In the genomic region with DNA sequence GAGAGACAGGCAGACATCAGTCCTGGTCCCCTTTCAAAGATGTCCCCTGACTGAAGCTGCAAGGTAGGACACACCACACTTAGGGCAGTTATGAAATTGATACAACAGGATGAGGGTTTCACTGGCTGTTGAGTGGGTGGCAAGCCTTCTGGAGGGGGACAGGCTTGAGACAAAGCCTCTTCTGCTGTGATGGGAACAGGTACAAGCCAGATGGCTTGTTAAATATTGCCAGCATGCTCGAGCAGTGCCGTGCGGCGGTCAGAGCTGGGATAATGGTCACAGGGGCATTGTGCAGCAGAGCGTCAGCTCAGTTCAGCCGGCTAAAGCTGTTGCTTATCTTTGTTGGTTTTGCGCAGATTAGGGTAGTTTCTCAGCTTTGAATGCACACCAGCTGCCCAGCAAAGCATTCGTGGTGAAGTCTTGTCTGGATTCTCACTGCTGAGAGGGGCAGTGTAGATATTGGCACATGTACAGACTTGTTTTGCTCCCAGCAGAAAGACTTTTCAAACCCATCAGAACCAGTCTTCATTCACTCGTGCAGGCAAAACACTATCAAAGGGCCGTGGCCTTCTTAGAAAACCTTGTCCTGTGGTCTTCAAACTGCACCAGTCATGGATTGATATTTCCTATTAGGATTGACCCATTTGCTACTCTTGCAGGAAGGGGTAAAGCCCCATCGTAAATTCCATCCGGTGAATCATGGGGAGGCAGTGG, we compare ENCODE assay signal across 9 mouse cellular contexts.
A peak's percentile ranks its signal among the peaks of the same experiment; 100 is the strongest.
DNase-seq lines count a peak whose midpoint lies in the region; ATAC-seq and TF ChIP-seq lines count a peak whose summit lies in the region.
"Had no signal": no experiment of that assay in that cellular context is flagged by ENCODE, and none has a peak within 500 bp of the region (broad histone marks: within the 10 kb centered on the region; RNA-seq: fewer than 3 reads in every experiment).

No protein-coding gene starts in this region.

- H3K4me2 ChIP-seq in forebrain, embryonic 14.5 days (ENCODE audit: low read length) = no peak overlapping the region
- H3K4me2 ChIP-seq: limb, embryonic 13.5 days had no signal

- no peak for TF ChIP-seq CTCF in small intestine, adult 2 months (IDR thresholded peaks at IDR 0.05; ENCODE audit: extremely low read depth, insufficient read length, insufficient replicate concordance, low read depth, low read length)

- peak; percentile 62 for ATAC-seq in forebrain, embryonic 14.5 days

- intact Hi-C loops in left cerebral cortex, postnatal 4 days (cut with DNase I) = no loop called here

- no peaks in the 10 kb centered on the region for H3K4me1 ChIP-seq in forebrain, embryonic 14.5 days (ENCODE audit: control insufficient read depth, insufficient read depth, low read length)
- peaks cover 3% of the 10 kb centered on the region; the same call in 1 of the 2 replicates for H3K4me1 ChIP-seq in small intestine, adult 2 months (ENCODE audit: control insufficient read depth, insufficient read depth, insufficient read length, low read length)

- no peaks in the 10 kb centered on the region for H3K27me3 ChIP-seq in forebrain, embryonic 14.5 days (replicated peaks; ENCODE audit: control insufficient read depth, insufficient read depth, low read length)
- no peaks in the 10 kb centered on the region for H3K27me3 ChIP-seq in small intestine, adult 2 months (ENCODE audit: control insufficient read depth, insufficient read depth, low read length)
- H3K27me3 ChIP-seq: limb, embryonic 13.5 days had no signal

- peak; percentile 62 for DNase-seq in left cerebral cortex, postnatal 4 days
- no peak for DNase-seq in left cerebral cortex, adult 8-10 months (ENCODE audit: low spot score in 2 of 2)
- DNase-seq in forebrain, embryonic 14.5 days (ENCODE audit: low spot score) = peak; percentile 16
- peak; percentile 37 to 59 for DNase-seq in kidney, postnatal 4 days
- DNase-seq in thymus, postnatal 14 days = no peak
- DNase-seq in MN1 (ENCODE audit: low spot score) = no peak
- no peak for DNase-seq in thymus, adult 18-20 months

- TF ChIP-seq POLR2A in small intestine, adult 2 months (IDR thresholded peaks at IDR 0.05; ENCODE audit: low read depth, low read length) = no peak

- H3K9me3 ChIP-seq in forebrain, embryonic 14.5 days (replicated peaks; ENCODE audit: control insufficient read depth, low read length) = no peaks in the 10 kb centered on the region
- H3K9me3 ChIP-seq: limb, embryonic 13.5 days had no signal

- no peak overlapping the region for H3K27ac ChIP-seq in forebrain, embryonic 14.5 days (ENCODE audit: low read depth, low read length)
- peak overlapping the region; percentile 28; the same call in 1 of the 2 replicates for H3K27ac ChIP-seq in small intestine, adult 2 months (ENCODE audit: insufficient read depth, low read depth, low read length)
- H3K27ac ChIP-seq: limb, embryonic 13.5 days had no signal

- H3K4me3 ChIP-seq in forebrain, embryonic 14.5 days (ENCODE audit: low read depth, low read length) = no peak overlapping the region
- H3K4me3 ChIP-seq in small intestine, adult 2 months (ENCODE audit: low read depth, low read length) = no peak overlapping the region
- H3K4me3 ChIP-seq: limb, embryonic 13.5 days had no signal

- WGBS in forebrain, embryonic 14.5 days = 51% methylated on average over 12 of the region's 12 CpGs
- WGBS in small intestine, adult 2 months = 21% methylated on average over 12 of the region's 12 CpGs

- H3K36me3 ChIP-seq in forebrain, embryonic 14.5 days (ENCODE audit: control insufficient read depth, insufficient read depth, low read length) = no peaks in the 10 kb centered on the region
- H3K36me3 ChIP-seq in small intestine, adult 2 months (ENCODE audit: control insufficient read depth, insufficient read depth, low read length) = no peaks in the 10 kb centered on the region
- H3K36me3 ChIP-seq: limb, embryonic 13.5 days had no signal

- no peak overlapping the region for H3K9ac ChIP-seq in forebrain, embryonic 14.5 days (ENCODE audit: low read length)
- H3K9ac ChIP-seq: limb, embryonic 13.5 days had no signal

Comparison
In these comparisons a context has a peak if more than half of its experiments do, and no peak if none do; other contexts are left out.
1. DNase-seq: peak in left cerebral cortex, postnatal 4 days (single experiment), forebrain, embryonic 14.5 days (single experiment) and kidney, postnatal 4 days (2 of 2); none in left cerebral cortex, adult 8-10 months (0 of 2), thymus, postnatal 14 days (single experiment), MN1 (single experiment) and thymus, adult 18-20 months (0 of 2).